Comparison of ENCODE assay signal across 18 mouse cellular contexts in genomic region chr12:85950371-85950770, GRCm38 (mm10).
"Had no signal": no experiment of that assay in that cellular context is flagged by ENCODE, and none has a peak within 500 bp of the region (broad histone marks: within the 10 kb centered on the region; RNA-seq: fewer than 3 reads in every experiment).

No protein-coding gene starts in this region.

- H3K27ac ChIP-seq: liver, embryonic 12.5 days; liver, embryonic 14.5 days; midbrain, embryonic 10.5 days; midbrain, embryonic 12.5 days; neural tube, embryonic 13.5 days; neural tube, embryonic 15.5 days had no signal

- ATAC-seq: liver, embryonic 12.5 days; midbrain, embryonic 16.5 days had no signal

- H3K27me3 ChIP-seq: liver, embryonic 12.5 days; midbrain, embryonic 12.5 days; neural tube, embryonic 13.5 days; neural tube, embryonic 15.5 days had no signal

- H3K4me2 ChIP-seq: liver, embryonic 12.5 days; midbrain, embryonic 12.5 days; neural tube, embryonic 13.5 days; neural tube, embryonic 15.5 days had no signal

- H3K9me3 ChIP-seq: liver, embryonic 12.5 days; midbrain, embryonic 10.5 days; midbrain, embryonic 12.5 days; neural tube, embryonic 13.5 days; neural tube, embryonic 15.5 days had no signal

- DNase-seq: lung, adult 18-20 months; midbrain, embryonic 14.5 days; retina, postnatal 1 day; right cerebral cortex, adult 18-20 months; right cerebral cortex, postnatal 25 days; right cerebral cortex, postnatal 4 days; spleen, adult 18-20 months; thymus, adult 2 months; thymus, postnatal 25 days; thymus, postnatal 4 days had no signal

- H3K9ac ChIP-seq: liver, embryonic 12.5 days; liver, embryonic 14.5 days; midbrain, embryonic 12.5 days; neural tube, embryonic 13.5 days; neural tube, embryonic 15.5 days had no signal

- H3K4me3 ChIP-seq: liver, embryonic 12.5 days; midbrain, embryonic 10.5 days; midbrain, embryonic 12.5 days; myocyte; neural tube, embryonic 13.5 days; neural tube, embryonic 15.5 days had no signal

- H3K4me1 ChIP-seq: liver, embryonic 12.5 days; midbrain, embryonic 10.5 days; midbrain, embryonic 12.5 days; neural tube, embryonic 13.5 days; neural tube, embryonic 15.5 days had no signal
